Mouse (Mus musculus) liver, adult 2 months (tissue): ENCODE results near the gene 6030408B16Rik.

ENCODE experiments used
- CTCF ChIP-seq: fragments of 200-500 bp; IDR thresholded peaks from 2 replicates; pipeline ENCODE4 v1.5.1; 2011; ENCODE audit warnings: low read depth, low read length, control low read depth
- POLR2A ChIP-seq: fragments of 200-500 bp; IDR thresholded peaks from 2 replicates; pipeline ENCODE4 v1.6.1; 2011; ENCODE audit warnings: low read length, control low read depth; ENCODE audit not compliant: insufficient read depth; ENCODE audit errors: extremely low read depth

DNA sequence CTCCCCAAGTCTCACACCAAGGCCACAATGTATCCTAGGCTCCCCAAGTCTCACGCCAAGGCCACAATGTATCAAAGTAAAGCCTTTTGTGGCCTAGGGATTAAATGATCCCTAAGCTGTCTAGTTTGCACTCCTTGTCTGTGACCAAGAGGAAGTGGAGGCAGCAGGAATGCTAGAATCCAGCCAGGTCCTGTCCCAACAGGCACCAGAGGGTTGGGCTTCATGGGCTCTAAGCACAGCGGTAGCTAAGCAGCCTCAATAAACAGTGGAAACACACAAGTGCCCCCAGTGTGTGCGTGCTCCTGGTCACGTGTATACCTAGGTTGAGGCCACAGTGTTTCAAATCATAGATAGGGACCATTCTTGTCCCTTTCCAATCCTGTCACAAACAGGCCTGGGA is 45.3 kb downstream of the 6030408B16Rik start:
- TF ChIP-seq CTCF (no peak), POLR2A (no peak)
